In the genomic region with DNA sequence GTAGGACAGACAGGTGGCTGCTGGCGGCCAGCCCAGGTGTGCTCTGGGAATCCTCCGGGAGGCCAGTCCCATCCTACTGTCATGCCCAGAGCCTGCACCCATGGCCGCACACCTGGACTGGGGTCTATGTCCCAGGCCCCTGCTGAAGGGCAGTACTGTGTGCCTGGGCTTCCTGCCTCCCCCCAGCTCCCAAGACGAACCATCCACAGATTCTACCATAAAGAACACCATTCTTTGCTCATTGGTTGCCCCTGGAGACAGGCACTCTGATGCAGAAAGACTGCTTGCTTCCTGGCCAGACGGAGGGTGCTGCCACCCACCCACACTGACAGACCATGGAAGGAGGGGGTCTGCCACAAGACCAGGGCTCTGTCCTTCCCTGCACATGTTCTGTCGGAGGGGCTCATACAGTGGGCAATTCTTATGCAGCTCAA, we compare ENCODE assay signal across 18 mouse cellular contexts. TPM values are rescaled to one million over a fixed set of nuclear protein-coding genes. Genes with fewer than 3 reads are reported as not detected.
DNase-seq lines count a peak whose midpoint lies in the region; ATAC-seq and TF ChIP-seq lines count a peak whose summit lies in the region.
"Had no signal": no experiment of that assay in that cellular context is flagged by ENCODE, and none has a peak within 500 bp of the region (broad histone marks: within the 10 kb centered on the region; RNA-seq: fewer than 3 reads in every experiment).

No protein-coding gene starts in this region.

- peaks cover 64% of the 10 kb centered on the region for H3K36me3 ChIP-seq in hindbrain, embryonic 15.5 days
- H3K36me3 ChIP-seq in midbrain, embryonic 15.5 days (replicated peaks) = peaks cover 34% of the 10 kb centered on the region

- intact Hi-C loops in left cerebral cortex, postnatal 4 days (cut with DNase I) = no loop called here
- intact Hi-C loops in left cerebral cortex, adult 2 months (cut with DNase I) = no loop called here

- 58% methylated on average over 6 of the region's 6 CpGs for WGBS in hindbrain, embryonic 15.5 days
- 74% methylated on average over 6 of the region's 6 CpGs for WGBS in midbrain, embryonic 15.5 days

- H3K27me3 ChIP-seq in hindbrain, embryonic 15.5 days = no peaks in the 10 kb centered on the region
- no peaks in the 10 kb centered on the region for H3K27me3 ChIP-seq in midbrain, embryonic 15.5 days (replicated peaks)
- H3K27me3 ChIP-seq: heart, embryonic 12.5 days; intestine, embryonic 15.5 days had no signal

- no peak for TF ChIP-seq CTCF in left cerebral cortex, adult 2 months (IDR thresholded peaks at IDR 0.05)

- H3K27ac ChIP-seq in left cerebral cortex, adult 2 months = no peak overlapping the region; the same call in 1 of the 2 replicates
- H3K27ac ChIP-seq in hindbrain, embryonic 15.5 days (replicated peaks) = no peak overlapping the region
- H3K27ac ChIP-seq in midbrain, embryonic 15.5 days = no peak overlapping the region
- H3K27ac ChIP-seq: intestine, embryonic 15.5 days had no signal

- no peak overlapping the region for H3K4me2 ChIP-seq in hindbrain, embryonic 15.5 days
- H3K4me2 ChIP-seq in midbrain, embryonic 15.5 days = no peak overlapping the region
- H3K4me2 ChIP-seq: heart, embryonic 12.5 days; intestine, embryonic 15.5 days had no signal

- no peaks in the 10 kb centered on the region; the same call in 1 of the 2 replicates for H3K4me1 ChIP-seq in hindbrain, embryonic 15.5 days (replicated peaks)
- H3K4me1 ChIP-seq in midbrain, embryonic 15.5 days = no peaks in the 10 kb centered on the region
- H3K4me1 ChIP-seq: heart, embryonic 12.5 days; intestine, embryonic 15.5 days had no signal

- H3K4me3 ChIP-seq in left cerebral cortex, adult 2 months = no peak overlapping the region
- H3K4me3 ChIP-seq in hindbrain, embryonic 15.5 days = no peak overlapping the region
- H3K4me3 ChIP-seq in midbrain, embryonic 15.5 days = no peak overlapping the region
- H3K4me3 ChIP-seq: heart, embryonic 12.5 days; intestine, embryonic 15.5 days had no signal

- peak; percentile 71 for ATAC-seq in hindbrain, embryonic 15.5 days (ENCODE audit: low FRiP score, low read depth)
- peak; percentile 46; the same call in 1 of the 2 replicates for ATAC-seq in midbrain, embryonic 15.5 days (replicated peaks)
- ATAC-seq: intestine, embryonic 15.5 days; liver, postnatal 0 days had no signal

- no peak overlapping the region for H3K9ac ChIP-seq in hindbrain, embryonic 15.5 days
- H3K9ac ChIP-seq in midbrain, embryonic 15.5 days = no peak overlapping the region
- H3K9ac ChIP-seq: heart, embryonic 12.5 days; intestine, embryonic 15.5 days; liver, postnatal 0 days had no signal

- no peaks in the 10 kb centered on the region for H3K9me3 ChIP-seq in hindbrain, embryonic 15.5 days
- no peaks in the 10 kb centered on the region for H3K9me3 ChIP-seq in midbrain, embryonic 15.5 days
- H3K9me3 ChIP-seq: heart, embryonic 12.5 days; intestine, embryonic 15.5 days had no signal

- DNase-seq in frontal cortex, postnatal 14 days (ENCODE audit: low spot score in 2 of 2) = peak; percentile 13 to 53
- no peak for DNase-seq in frontal cortex, postnatal 36 days (ENCODE audit: low spot score in 2 of 2)
- DNase-seq in left cerebral cortex, postnatal 4 days = peak; percentile 19
- no peak for DNase-seq in left cerebral cortex, adult 2 months (ENCODE audit: extremely low spot score in 1 of 2, low spot score in 2 of 2)
- DNase-seq in urinary bladder, postnatal 14 days (ENCODE audit: low spot score) = no peak
- no peak for DNase-seq in kidney, postnatal 14 days
- DNase-seq: liver; liver, postnatal 0 days; lung, postnatal 14 days; right cerebral cortex, postnatal 4 days; thymus, postnatal 25 days had no signal

RNA-seq across cellular contexts. Expression of a gene that starts 22.2 kb away (rescaled TPM):
- 10 to 100 TPM; 22.8 to 24.6 TPM for total RNA-seq in left cerebral cortex, postnatal 4 days (2021)
- total RNA-seq in left cerebral cortex, adult 2 months (2021) = 10 to 100 TPM; 10.2 to 11.5 TPM
- 4.4 and 5.0 TPM in 2 replicates for polyA plus RNA-seq in hindbrain, embryonic 15.5 days (2015; fragmentation: Nextera tagmentation; extraction: Ambion mirVana)
- 5.8 and 7.2 TPM in 2 replicates for polyA plus RNA-seq in midbrain, embryonic 15.5 days (2015; fragmentation: Nextera tagmentation; extraction: Ambion mirVana)
- total RNA-seq: gastrocnemius, postnatal 4 days; heart, postnatal 25 days; megakaryocyte-erythroid progenitor cell, adult 5-6 weeks had no signal

RNA-seq across cellular contexts. Expression of a gene that starts 47.1 kb away (rescaled TPM):
- 10 to 100 TPM; 61.8 to 66.8 TPM for total RNA-seq in left cerebral cortex, postnatal 4 days (2021)
- total RNA-seq in left cerebral cortex, adult 2 months (2021) = 10 to 100 TPM; 68.0 to 69.0 TPM
- polyA plus RNA-seq in hindbrain, embryonic 15.5 days (2015; fragmentation: Nextera tagmentation; extraction: Ambion mirVana) = 67.8 and 75.6 TPM in 2 replicates
- polyA plus RNA-seq in midbrain, embryonic 15.5 days (2015; fragmentation: Nextera tagmentation; extraction: Ambion mirVana) = 63.6 and 74.4 TPM in 2 replicates

Comparison
In these comparisons a context has a peak if more than half of its experiments do, and no peak if none do; other contexts are left out.
1. DNase-seq: peak in frontal cortex, postnatal 14 days (2 of 2) and left cerebral cortex, postnatal 4 days (single experiment); none in frontal cortex, postnatal 36 days (0 of 2), left cerebral cortex, adult 2 months (0 of 2), urinary bladder, postnatal 14 days (single experiment) and kidney, postnatal 14 days (single experiment).